Mouse (Mus musculus) adrenal gland, adult 2 months (tissue): ENCODE measurements around the gene Gm14147. TPM values are rescaled to one million over a fixed set of nuclear protein-coding genes. Genes with fewer than 3 reads are reported as not detected.
"Not testable (repeated sequence)": the region's sequence is repeated elsewhere in the genome, so short reads cannot be mapped to it uniquely, and the experiment has no call there.

Experiments used
- DNase-seq: peaks from one replicate; pipeline ENCODE4 v3.0.0; 2021
- long read RNA-seq: library from polyadenylated mRNA; stranded (forward); transcript quantifications from one replicate; pipeline ENCODE4 v2.0.0, GENCODE M21; 2021
- polyA plus RNA-seq: library from polyadenylated mRNA; depleted of rRNA; stranded (reverse); fragments of >200 nt; gene quantifications from 2 replicates; pipeline ENCODE4 v1.2.3, GENCODE M21; 2012; rRNA removed
- total RNA-seq, 2 experiments: library from RNA; stranded (reverse); gene quantifications; 2 replicates each; pipeline ENCODE4 v1.2.3; 2021

The Gm14147 gene
- total RNA-seq = not detected
- not detected in 2 replicates for polyA plus RNA-seq
- long read RNA-seq = 0 reads

GRCm38 (mm10) chr2:151097945-151098344 is at the start of gene Gm14147:
Gm14147 (plus strand) TSS chr2:151098245.
- not testable (repeated sequence) for DNase-seq

DNA sequence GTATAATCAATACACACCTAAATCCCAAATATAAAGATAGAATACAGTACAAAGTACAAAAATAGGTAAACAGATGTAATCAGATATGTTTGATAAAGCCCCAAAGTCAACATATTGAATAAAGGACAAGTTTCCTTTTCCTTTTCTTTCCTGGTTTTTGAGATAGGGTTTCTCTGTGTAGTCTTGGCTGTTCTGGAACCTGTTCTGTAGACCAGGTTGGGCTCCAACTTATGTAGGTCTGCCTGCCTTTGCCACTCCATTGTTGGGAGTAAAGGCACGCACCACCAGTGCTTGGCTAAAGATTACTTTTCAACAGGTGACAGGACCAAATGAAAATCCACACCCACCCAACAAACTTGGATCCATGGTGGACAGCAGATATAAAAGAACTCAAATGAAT is 41.4 kb upstream of the Gm14147 start:
- no peak for DNase-seq

DNA sequence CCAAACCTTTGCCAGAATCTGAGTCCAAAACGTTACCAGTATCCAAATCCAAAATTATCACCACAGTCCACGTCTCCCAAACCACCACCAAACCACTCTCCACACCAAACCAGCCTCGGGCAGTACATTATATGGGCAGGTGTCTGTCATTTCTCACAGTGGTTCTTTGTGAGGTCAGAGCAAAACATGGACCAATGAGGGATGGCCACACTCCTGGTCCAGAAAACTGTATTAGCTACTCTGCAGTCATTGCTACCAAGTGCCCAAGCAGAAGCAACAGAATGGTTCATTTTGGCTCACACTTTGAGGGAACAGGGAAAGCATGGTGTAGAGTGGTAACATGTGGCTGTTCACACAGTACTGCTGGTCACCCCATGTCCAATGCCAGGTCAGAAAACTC is 5.8 kb upstream of the Gm14147 start, which contains the start of gene Gm14151:
Gene Gm14151 (minus strand): TSS at position 101 of the 400 bp plus-strand sequence.
- not testable (repeated sequence) for DNase-seq

Other genes starting within 250 kb of the Gm14147 start
- gene Abhd12, start 193.5 kb upstream of the Gm14147 start, total RNA-seq = 10 to 100 TPM; 79.2 to 82.0 TPM
- gene Abhd12, start 193.5 kb upstream of the Gm14147 start, polyA plus RNA-seq = 45.5 and 46.9 TPM in 2 replicates
- gene Gins1, start 192.8 kb upstream of the Gm14147 start, total RNA-seq = 1 to 10 TPM; 1.5 to 2.7 TPM
- gene Gins1, start 192.8 kb upstream of the Gm14147 start, polyA plus RNA-seq = 0.65 and 0.70 TPM in 2 replicates
- gene Ninl, start 58.9 kb upstream of the Gm14147 start, total RNA-seq = 10 to 100 TPM; 14.6 to 22.1 TPM
- 9.6 and 10.4 TPM in 2 replicates for gene Ninl, start 58.9 kb upstream of the Gm14147 start, polyA plus RNA-seq
- 10 to 100 TPM in 1 of 2 experiments, 1 to 10 TPM in 1; 6.2 to 11.4 TPM for gene Nanp, start 58.8 kb upstream of the Gm14147 start, total RNA-seq
- 0.47 and 0.64 TPM in 2 replicates for gene Nanp, start 58.8 kb upstream of the Gm14147 start, polyA plus RNA-seq
- not detected for gene Gm14151, start 5.9 kb upstream of the Gm14147 start, total RNA-seq
- gene Gm14151, start 5.9 kb upstream of the Gm14147 start, polyA plus RNA-seq = not detected in 2 replicates